Mouse (Mus musculus): Measurements from ENCODE around the gene Ell.

DNA sequence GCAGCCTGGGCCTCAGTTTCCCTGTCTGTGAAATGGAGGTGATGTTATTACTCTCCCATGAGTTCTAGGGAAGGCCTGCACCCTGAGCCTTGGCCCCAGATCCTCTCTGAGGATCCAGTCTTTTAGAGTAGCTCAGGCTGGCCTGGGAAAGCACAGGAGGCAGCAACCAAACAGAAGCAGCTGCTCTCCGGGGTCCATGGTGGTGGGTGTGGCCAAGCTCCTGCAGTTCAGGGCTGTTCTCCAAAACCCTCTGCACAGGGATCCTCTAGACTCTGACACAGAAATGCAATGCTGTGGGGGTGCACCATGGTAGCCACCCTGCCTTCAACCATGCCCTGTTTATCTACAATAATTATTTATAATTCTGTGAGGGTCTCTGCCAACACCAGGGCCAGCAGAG is 74.5 kb downstream of the Ell start:
- TF ChIP-seq GATA1 (IDR thresholded peaks at IDR 0.05; ENCODE audit: low read length): no peak
- TF ChIP-seq TAL1 (IDR thresholded peaks at IDR 0.05; ENCODE audit: low read length): no peak

Measured in erythroblast, embryonic 14.5 days (primary cell).